Mouse (Mus musculus): ENCODE data around the gene Rpl35.
"Not testable (repeated sequence)": the region's sequence is repeated elsewhere in the genome, so short reads cannot be mapped to it uniquely, and the experiment has no call there.

The Rpl35 gene

GRCm38 (mm10) chr2:39005574-39006079 lies at the start of gene Rpl35:
Gene Rpl35, minus strand, starts transcription at chr2:39005624.
- no peak for DNase-seq

GRCm38 (mm10) chr2:39048515-39048914 lies 43.1 kb upstream of the Rpl35 start:
- no peak for DNase-seq

GRCm38 (mm10) chr2:39040215-39040614 lies 34.8 kb upstream of the Rpl35 start:
- no peak for DNase-seq

- DNase-seq, result peak; percentile 37
Measured at GRCm38 (mm10) chr2:39031611-39032010, 26.2 kb upstream of the Rpl35 start.

GRCm38 (mm10) chr2:39020004-39020403 lies 14.6 kb upstream of the Rpl35 start:
- DNase-seq, result no peak

- DNase-seq, result no peak
Measured at GRCm38 (mm10) chr2:39016581-39016980, 11.2 kb upstream of the Rpl35 start.

- no peak for DNase-seq
Measured at GRCm38 (mm10) chr2:39012768-39013279, 7.4 kb upstream of the Rpl35 start.

- no peak for DNase-seq
Measured at GRCm38 (mm10) chr2:39011971-39012370, 6.5 kb upstream of the Rpl35 start.

- DNase-seq, result no peak
Measured at GRCm38 (mm10) chr2:39011264-39011663, 5.8 kb upstream of the Rpl35 start.

GRCm38 (mm10) chr2:39010144-39010543 lies 4.7 kb upstream of the Rpl35 start:
- DNase-seq, result not testable (repeated sequence)

- no peak for DNase-seq
Measured at GRCm38 (mm10) chr2:39008954-39009365, 3.5 kb upstream of the Rpl35 start.

GRCm38 (mm10) chr2:39008350-39008851 lies 3.0 kb upstream of the Rpl35 start:
- DNase-seq, result peak; percentile 60

- DNase-seq, result peak; percentile 93
Measured at GRCm38 (mm10) chr2:39007865-39008264, 2.4 kb upstream of the Rpl35 start.

GRCm38 (mm10) chr2:39006149-39006730 lies 816 bp upstream of the Rpl35 start:
- no peak for DNase-seq

- peak; percentile 93 for DNase-seq
Measured at GRCm38 (mm10) chr2:39004880-39005435, 466 bp downstream of the Rpl35 start, which contains the start of gene Arpc5l. Gene Arpc5l, plus strand, starts transcription at chr2:39005348.

GRCm38 (mm10) chr2:39004372-39004771 lies 1.1 kb downstream of the Rpl35 start:
- no peak for DNase-seq

- no peak for DNase-seq
Measured at GRCm38 (mm10) chr2:39003512-39003911, 1.9 kb downstream of the Rpl35 start.

GRCm38 (mm10) chr2:39003106-39003505 lies 2.3 kb downstream of the Rpl35 start:
- DNase-seq, result no peak

GRCm38 (mm10) chr2:39001866-39002265 lies 3.6 kb downstream of the Rpl35 start:
- DNase-seq, result no peak

GRCm38 (mm10) chr2:39000587-39000919 lies 4.9 kb downstream of the Rpl35 start:
- DNase-seq, result no peak

- no peak for DNase-seq
Measured at GRCm38 (mm10) chr2:38999910-39000586, 5.4 kb downstream of the Rpl35 start.

- DNase-seq, result no peak
Measured at GRCm38 (mm10) chr2:38999381-38999780, 6.0 kb downstream of the Rpl35 start.

Measured in layer of hippocampus, adult 9-11 months (tissue).